Mouse (Mus musculus) lung, embryonic 14.5 days (tissue): ENCODE results near the gene Slc23a4. TPM values are rescaled to one million over a fixed set of nuclear protein-coding genes. Genes with fewer than 3 reads are reported as not detected.

ENCODE experiments used
- ATAC-seq: fragments of 200-750 bp; cut with Nextera tagmentation; 2 replicates; pipeline ENCODE4 v1.8.0; 2017; ENCODE audit warnings: mild to moderate bottlenecking, moderate TSS enrichment, moderate library complexity; ENCODE audit not compliant: insufficient read depth
- DNase-seq: peaks from one replicate; pipeline ENCODE4 v3.0.0-alpha.2; 2015
- H3K27ac ChIP-seq: fragments of 300-500 bp; sonication (generic); 2 replicates; pipeline ENCODE4 v1.5.1; 2014; ENCODE audit warnings: low read depth, mild to moderate bottlenecking, moderate library complexity
- H3K27me3 ChIP-seq: fragments of 300-500 bp; sonication (generic); 2 replicates; pipeline ENCODE4 v1.6.1; 2014; ENCODE audit warnings: low read length, control low read depth; ENCODE audit not compliant: insufficient read depth
- H3K36me3 ChIP-seq: fragments of 300-500 bp; sonication (generic); 2 replicates; pipeline ENCODE4 v1.6.1; 2014; ENCODE audit warnings: control low read depth; ENCODE audit not compliant: insufficient read depth
- H3K4me1 ChIP-seq: fragments of 300-500 bp; sonication (generic); 2 replicates; pipeline ENCODE4 v1.6.1; 2014; ENCODE audit warnings: antibody characterized with exemption, control low read depth; ENCODE audit not compliant: insufficient read depth
- H3K4me2 ChIP-seq: fragments of 300-500 bp; sonication (generic); 2 replicates; pipeline ENCODE4 v1.6.1; 2014; ENCODE audit warnings: mild to moderate bottlenecking
- H3K4me3 ChIP-seq: fragments of 300-500 bp; sonication (generic); 2 replicates; pipeline ENCODE4 v1.5.1; 2014; ENCODE audit warnings: low read depth, low read length
- H3K9ac ChIP-seq: fragments of 300-500 bp; sonication (generic); 2 replicates; pipeline ENCODE4 v1.6.1; 2014
- H3K9me3 ChIP-seq: fragments of 300-500 bp; sonication (generic); 2 replicates; pipeline ENCODE4 v1.6.1; 2016; ENCODE audit warnings: low read depth, low read length, control low read depth
- CTCF ChIP-seq: IDR thresholded peaks from 2 replicates; pipeline ENCODE4 v1.5.1; 2016; ENCODE audit warnings: antibody characterized with exemption, low read depth
- WGBS: fragments of 180-500 bp; shearing (Covaris S2); extraction: QIAGEN DNeasy Blood & Tissue Kit; methylation state at CpG from one replicate; pipeline ENCODE4 v1.1.7; 2014; 5-methylcytosine and 5-hydroxymethylcytosine counted together
- polyA plus RNA-seq: library from polyadenylated mRNA; unstranded; fragments of >200 nt; fragmentation: Nextera tagmentation; extraction: Ambion mirVana; gene quantifications from 2 replicates; pipeline ENCODE4 v1.2.1, GENCODE M21; 2014

The Slc23a4 gene
- polyA plus RNA-seq, 1 experiment from 2014 or later, result 0.62 TPM

DNA sequence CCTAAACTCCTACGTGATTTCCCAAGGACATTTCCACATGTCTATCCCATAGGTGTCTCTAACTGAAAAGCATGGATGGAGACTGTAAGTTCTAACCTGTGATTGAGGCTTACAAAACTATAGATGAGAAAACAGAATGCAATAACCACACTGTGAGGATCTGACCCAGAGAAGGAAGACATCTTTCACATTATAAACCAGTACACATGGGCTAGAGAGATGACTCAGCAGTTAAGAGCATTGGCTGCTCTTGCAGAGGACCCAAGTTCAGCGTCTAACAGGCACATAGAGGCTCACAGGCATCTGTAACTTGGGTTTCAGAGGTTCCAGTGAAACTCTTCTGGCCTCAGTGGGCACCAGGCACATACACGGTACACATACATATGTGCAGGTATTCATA is 73.7 kb downstream of the Slc23a4 start:
- Histone ChIP-seq H3K4me3 (no peak overlapping the region), H3K27me3 (no peaks in the 10 kb centered on the region), H3K4me2 (no peak overlapping the region), H3K9ac (no peak overlapping the region), H3K36me3 (no peaks in the 10 kb centered on the region), H3K9me3 (no peaks in the 10 kb centered on the region), H3K4me1 (peaks cover 5% of the 10 kb centered on the region), H3K27ac (no peak overlapping the region)
- no peak for TF ChIP-seq CTCF
- no peak for ATAC-seq
- WGBS, result 81% methylated on average over 3 of the region's 3 CpGs
- no peak for DNase-seq

DNA sequence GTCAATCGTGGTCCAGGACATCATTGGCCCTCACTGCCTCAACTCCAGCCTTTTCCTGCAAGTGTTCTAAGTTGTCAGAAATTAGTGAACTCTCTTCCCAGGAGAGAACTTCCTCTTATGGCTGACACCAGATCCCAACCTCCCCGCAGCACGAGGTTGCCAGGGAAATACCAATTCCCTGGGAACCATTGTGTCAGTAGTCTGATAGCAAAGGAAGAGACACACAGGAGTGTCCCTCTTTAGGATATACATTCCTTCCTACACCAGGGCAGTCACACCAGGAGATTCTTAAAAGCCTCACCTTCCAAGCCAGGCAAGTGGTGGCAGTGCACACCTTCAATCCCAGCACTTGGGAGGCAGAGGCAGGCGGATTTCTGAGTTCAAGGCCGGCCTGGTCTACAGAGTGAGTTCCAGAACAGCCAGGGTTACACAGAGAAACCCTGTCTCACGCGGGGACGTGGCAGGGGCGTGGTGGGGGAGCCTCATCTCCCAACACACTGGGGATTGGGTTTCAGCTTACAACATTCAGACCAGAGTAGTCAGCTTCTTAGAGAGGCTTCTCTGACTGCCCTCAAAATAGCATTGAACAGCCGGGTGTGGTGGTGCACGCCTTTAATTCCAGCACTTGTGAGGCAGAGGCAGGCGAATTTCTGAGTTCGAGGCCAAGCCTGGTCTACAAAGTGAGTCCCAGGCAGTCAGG is 74.7 kb downstream of the Slc23a4 start:
- Histone ChIP-seq H3K9ac (no peak overlapping the region), H3K27ac (no peak overlapping the region), H3K4me3 (no peak overlapping the region), H3K4me1 (peaks cover 5% of the 10 kb centered on the region), H3K27me3 (no peaks in the 10 kb centered on the region), H3K9me3 (no peaks in the 10 kb centered on the region), H3K36me3 (0 out of 2 replicates have a peak, but pooled peaks cover 8% of the 10 kb centered on the region), H3K4me2 (no peak overlapping the region)
- no peak for TF ChIP-seq CTCF
- WGBS, result 85% methylated on average over 13 of the region's 13 CpGs
- DNase-seq, result no peak
- ATAC-seq, result no peak

DNA sequence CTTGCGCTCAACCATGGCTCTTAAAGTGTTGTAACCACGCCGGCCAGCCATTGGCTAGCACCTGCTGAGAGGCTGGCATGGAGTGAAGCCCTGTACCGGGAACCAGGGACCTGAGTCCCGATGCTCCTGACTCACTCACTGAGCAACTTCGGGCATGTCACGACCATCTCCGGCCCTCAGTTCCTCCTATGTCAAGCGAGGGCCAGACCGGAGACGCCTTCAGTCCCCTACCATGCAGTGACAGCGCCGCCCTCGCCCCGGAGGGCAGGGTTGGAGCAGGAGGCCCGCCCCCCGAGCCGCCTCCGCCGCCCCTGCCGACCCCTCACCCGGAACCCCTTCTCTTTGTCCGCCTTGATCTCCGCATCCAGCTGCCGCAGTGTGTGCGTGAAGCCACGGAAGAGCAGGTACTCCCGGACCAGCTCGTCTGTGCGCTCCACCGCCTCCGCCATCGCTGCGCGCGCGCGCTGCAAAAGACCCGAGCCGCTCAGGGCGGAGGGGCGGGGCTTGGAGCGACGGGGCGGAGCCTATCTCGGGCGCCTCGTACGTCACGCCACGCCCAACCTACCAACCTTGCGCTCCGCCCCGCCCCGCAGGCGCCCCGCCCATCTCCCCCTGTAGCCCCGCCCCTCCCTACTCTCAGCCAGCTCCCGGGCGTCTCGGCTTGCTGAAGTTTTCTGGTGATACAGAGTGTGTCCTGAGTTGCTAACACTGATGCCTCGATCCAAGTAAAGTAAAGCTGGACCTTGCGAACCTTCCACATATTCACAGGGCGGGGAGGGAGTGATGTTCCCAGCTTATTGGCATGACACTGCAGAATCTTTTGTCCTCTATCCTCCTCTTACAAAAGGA is 77.6 kb downstream of the Slc23a4 start, which contains the start of gene Wdr91:
Gene Wdr91, minus strand, starts transcription at position 506 of the 849 bp plus-strand sequence.
- H3K4me1 ChIP-seq, result peaks cover 5% of the 10 kb centered on the region
- H3K27ac ChIP-seq, result peak within 1 kb of the TSS; percentile 83
- no peaks in the 10 kb centered on the region for H3K27me3 ChIP-seq
- H3K9me3 ChIP-seq, result no peaks in the 10 kb centered on the region
- peak within 1 kb of the TSS; percentile 70 for H3K4me2 ChIP-seq
- peak; percentile 24; the same call in 1 of the 2 replicates for TF ChIP-seq CTCF
- under 1% methylated on average over 64 of the region's 64 CpGs for WGBS
- H3K4me3 ChIP-seq, result peak within 1 kb of the TSS; percentile 72
- peak; percentile 92 for ATAC-seq
- peaks cover 36% of the 10 kb centered on the region for H3K36me3 ChIP-seq
- peak within 1 kb of the TSS; percentile 61 for H3K9ac ChIP-seq
- DNase-seq, result peak; percentile 97

DNA sequence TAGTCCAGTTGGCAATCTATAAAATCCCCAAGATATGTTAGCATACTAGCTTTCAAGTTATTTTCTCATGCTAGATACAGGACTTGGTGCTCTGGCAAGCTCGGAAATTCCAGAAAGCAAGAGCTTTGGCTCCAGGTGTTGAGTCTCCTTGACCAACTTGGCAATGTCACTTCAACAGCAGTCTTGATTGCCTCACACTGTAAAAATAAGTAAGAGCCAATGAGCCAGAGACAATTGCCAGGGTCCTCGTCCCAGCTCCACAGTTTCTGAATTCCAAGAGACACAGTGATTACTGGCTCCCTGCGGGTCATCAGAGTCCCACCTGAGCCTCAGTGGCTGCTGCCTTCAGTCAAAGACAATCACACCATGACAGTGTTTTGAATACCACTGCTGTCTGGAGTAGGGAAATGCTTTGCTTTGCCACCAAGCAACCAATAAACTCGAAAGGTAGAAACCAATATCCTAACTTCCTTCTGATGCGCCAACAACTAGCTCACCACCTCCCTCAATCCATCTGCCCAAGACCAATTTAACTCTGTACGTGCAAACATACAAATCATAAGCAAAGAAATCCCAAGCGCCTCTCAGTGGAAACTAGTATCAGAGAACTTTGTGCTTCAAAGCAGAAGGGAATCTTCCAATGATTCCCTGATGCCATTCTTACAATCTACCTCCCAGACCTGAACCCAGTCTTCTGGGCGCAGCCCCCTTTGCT is 78.4 kb downstream of the Slc23a4 start:
- no peak for DNase-seq
- H3K4me3 ChIP-seq, result peak overlapping the region; percentile 72
- H3K4me2 ChIP-seq, result peak overlapping the region; percentile 70
- ATAC-seq, result no peak
- H3K27ac ChIP-seq, result peak overlapping the region; percentile 83; the same call in 1 of the 2 replicates
- no peaks in the 10 kb centered on the region for H3K9me3 ChIP-seq
- H3K4me1 ChIP-seq, result peaks cover 5% of the 10 kb centered on the region
- peak overlapping the region; percentile 61 for H3K9ac ChIP-seq
- H3K27me3 ChIP-seq, result no peaks in the 10 kb centered on the region
- peaks cover 43% of the 10 kb centered on the region for H3K36me3 ChIP-seq
- TF ChIP-seq CTCF, result no peak
- 41% methylated on average over 8 of the region's 8 CpGs for WGBS

DNA sequence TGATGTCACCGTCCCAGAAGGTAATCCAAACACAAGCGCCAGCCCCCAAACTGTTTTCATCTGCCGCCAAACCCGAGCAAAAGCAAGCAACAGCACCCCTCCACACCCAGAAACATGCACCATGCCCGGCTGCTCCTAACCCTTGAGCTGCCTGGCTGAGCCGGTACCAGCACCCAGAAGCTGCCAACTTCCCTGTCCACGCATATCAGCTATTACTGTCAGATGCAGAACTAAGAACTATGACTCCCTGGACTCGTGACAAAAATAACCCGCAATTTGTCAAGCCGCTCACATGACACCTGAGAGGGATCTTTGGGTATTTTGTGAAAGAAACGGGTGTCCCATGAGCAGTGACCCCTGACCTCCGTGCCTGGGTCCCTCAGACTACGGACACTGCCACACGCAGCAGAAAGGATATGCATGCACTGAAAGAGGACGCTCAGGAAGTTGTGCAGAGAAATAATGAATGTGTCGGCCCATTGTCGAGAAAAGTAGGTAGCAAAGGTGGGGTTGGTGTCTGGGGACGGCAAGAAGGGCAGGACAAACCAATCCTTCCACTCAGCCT is 80.4 kb downstream of the Slc23a4 start:
- Histone ChIP-seq H3K4me1 (peaks cover 10% of the 10 kb centered on the region), H3K4me3 (no peak overlapping the region), H3K4me2 (no peak overlapping the region), H3K27me3 (no peaks in the 10 kb centered on the region), H3K36me3 (peaks cover 56% of the 10 kb centered on the region), H3K9me3 (no peaks in the 10 kb centered on the region), H3K27ac (peak overlapping the region; percentile 38; the same call in 1 of the 2 replicates), H3K9ac (no peak overlapping the region)
- DNase-seq (no peak), ATAC-seq (no peak)
- TF ChIP-seq CTCF, result no peak
- 78% methylated on average over 18 of the region's 18 CpGs for WGBS

DNA sequence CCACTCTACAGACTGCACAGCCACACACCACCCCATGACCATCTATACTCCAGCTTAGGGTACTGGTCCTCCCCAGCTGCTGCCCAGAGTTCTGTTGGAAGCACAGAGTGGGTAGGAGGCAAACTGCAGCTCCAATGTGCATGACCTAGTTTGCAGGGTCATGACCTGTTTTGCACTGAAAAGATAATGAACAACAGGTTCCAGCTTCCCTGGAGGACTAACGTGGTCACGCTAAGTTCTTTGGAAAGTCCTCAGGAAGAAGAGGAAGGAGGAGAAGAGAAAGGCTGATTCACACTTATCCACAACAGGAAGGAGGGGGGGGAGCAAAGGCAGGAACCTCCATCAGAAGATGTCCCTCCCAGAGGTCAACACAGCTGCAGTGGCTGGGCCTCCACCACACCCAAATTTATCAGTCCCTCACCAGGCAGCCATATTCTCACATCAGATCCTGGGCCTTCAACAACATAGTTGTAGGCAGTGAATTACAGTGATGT is 81.0 kb downstream of the Slc23a4 start:
- Histone ChIP-seq H3K4me1 (peaks cover 10% of the 10 kb centered on the region), H3K27me3 (no peaks in the 10 kb centered on the region), H3K9ac (no peak overlapping the region), H3K4me3 (no peak overlapping the region), H3K27ac (peak overlapping the region; percentile 38; the same call in 1 of the 2 replicates), H3K9me3 (no peaks in the 10 kb centered on the region), H3K36me3 (peaks cover 56% of the 10 kb centered on the region), H3K4me2 (no peak overlapping the region)
- 72% methylated on average over 2 of the region's 2 CpGs for WGBS
- no peak for ATAC-seq
- TF ChIP-seq CTCF, result no peak
- DNase-seq, result no peak
